Mouse (Mus musculus): ENCODE measurements around the gene Gm10139. TPM values are rescaled to one million over a fixed set of nuclear protein-coding genes. Genes with fewer than 3 reads are reported as not detected.
"Not testable (repeated sequence)": the region's sequence is repeated elsewhere in the genome, so short reads cannot be mapped to it uniquely, and the experiment has no call there.

The Gm10139 gene
- total RNA-seq (2021) = not detected

- DNase-seq (ENCODE audit: extremely low spot score in 1 of 2, low spot score in 2 of 2); intact Hi-C loops (cut with DNase I): not testable (repeated sequence)
Observed at GRCm38 (mm10) chr13:65512378-65512777, at the start of gene Gm10139. Gene Gm10139 (plus strand): TSS chr13:65512678.

GRCm38 (mm10) chr13:65557636-65558035 is 45.2 kb downstream of the Gm10139 start:
- DNase-seq (ENCODE audit: extremely low spot score in 1 of 2, low spot score in 2 of 2); intact Hi-C loops (cut with DNase I): not testable (repeated sequence)

Other genes starting within 250 kb of the Gm10139 start
- 10 to 100 TPM; 62.5 to 64.7 TPM for gene Zfp369, start 233.9 kb upstream of the Gm10139 start, total RNA-seq (2021)